Mouse (Mus musculus) spleen, postnatal 10 days (tissue): ENCODE data around the gene Idh1.

Source experiments
- DNase-seq, 2 experiments: peaks; one replicate each; pipeline ENCODE4 v3.0.0; 2021 to 2022; ENCODE audit warnings: low spot score in 2 of 2

The Idh1 gene

DNA sequence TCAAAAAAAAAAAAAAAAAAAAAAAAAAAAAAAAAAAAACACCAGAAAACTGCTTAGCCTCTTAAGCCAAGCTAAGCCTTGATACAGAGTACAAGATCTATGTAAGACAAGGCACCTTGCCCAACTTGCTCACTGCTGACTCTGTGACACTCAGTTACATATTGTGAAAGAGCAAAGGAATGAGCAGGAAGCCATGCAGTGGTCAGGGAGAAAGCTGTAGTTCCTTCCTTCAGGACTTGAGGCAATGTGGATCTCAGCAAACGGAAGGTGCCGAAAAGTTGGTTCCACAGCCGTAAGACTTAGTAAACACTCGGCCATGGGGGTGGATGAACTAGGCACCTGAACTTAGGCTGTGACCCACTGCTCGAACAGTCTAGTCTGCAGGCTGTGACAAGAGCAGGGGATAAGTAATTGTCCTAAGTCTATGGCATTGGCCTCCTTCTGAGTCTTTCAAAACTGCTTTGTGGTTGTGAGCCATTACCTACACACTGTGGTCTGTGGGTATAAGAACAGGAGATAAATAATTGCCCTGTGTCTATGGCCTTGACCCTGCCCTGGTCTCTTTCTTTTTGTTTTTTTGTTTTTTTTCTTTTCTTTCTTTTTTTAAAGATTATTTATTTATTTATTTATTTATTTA is 72.6 kb downstream of the Idh1 start:
- no peak for DNase-seq

DNA sequence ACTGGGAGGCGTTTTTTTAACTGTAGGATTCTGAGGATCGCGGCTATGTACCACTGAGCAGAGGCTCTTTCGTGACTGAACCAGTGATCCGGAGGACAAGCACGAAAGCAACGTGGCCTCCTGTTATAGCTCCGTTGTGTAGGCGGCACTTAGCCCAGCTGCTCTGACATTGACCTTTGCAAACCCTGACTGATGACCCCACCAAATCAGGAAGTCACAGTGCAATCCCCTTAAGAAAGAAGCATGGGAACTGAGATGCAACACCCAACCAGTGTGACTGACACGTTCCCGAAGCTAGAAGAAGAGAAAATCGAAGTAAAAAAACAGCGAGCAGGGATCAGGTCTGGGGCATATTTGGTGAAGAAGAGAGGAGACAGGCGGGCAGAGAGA is 73.5 kb downstream of the Idh1 start:
- no peak for DNase-seq

DNA sequence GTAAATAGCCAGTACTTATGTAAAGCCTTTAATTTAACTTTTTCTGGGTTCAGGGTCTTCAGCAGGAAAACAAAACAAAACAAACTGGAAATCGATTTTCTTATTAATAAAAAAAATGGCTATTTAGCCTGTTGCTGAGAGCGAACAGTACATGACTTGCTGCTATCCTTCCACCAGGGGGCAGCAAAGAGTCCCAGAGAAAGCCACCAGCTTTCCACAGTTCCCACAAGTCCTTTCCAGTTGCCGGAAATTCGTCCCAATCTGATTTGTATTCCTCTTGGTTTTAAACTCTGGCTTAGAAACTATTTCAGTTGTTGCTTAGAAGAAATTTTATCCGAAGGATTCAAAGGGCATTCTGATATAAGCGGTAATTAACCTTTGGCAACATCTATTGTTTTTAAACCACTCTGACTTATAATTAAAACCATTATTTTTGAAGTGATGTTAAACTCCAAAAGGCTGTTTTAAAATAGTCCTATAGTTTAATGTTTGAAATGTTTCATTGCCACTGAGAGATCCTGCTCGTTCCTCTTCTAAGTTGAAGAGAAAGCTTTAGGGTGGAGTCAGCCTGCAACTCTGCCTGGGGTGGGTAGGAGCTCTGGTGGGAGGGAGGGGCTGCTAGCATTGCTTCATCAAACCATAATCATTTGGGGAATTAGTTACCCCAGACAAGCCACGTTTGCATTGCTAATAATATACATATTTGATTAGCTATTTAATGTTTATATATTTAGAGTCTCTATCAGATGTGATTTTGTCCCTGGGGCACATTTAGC is 74.1 kb downstream of the Idh1 start:
- DNase-seq = peak in 1 of 2 experiments; percentile 63

DNA sequence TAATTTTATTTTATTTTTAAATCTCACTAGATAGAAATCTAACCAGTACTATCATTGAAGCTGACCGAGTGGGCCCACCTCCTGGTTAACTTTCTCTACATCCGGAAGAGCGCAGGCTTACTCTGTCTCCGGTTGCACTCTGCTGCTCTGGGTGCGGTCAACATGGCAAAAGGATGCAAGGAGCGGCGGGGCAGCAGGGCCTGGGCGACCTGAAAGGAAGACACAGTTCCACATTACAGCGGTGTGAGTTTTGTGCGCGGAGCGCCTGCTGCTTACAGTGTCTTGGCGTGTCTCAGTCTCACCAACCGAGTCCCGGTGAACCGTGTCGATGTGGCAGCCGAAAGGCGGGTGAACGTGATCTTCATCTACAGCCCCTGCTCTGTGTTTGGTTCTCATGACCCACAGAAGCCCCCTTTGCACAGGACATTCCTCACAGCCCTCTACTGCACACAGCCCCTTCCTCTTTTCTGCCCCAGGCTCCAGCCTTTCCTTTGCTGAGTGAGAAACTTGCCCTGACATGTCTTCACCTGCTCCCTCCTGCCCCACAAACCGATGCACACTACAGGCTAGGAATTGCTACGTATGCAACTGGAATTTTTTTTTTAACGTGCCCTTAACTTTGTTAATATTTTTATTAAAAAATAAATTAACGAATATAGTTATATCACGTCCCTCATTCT is 76.4 kb downstream of the Idh1 start:
- no peak for DNase-seq

DNA sequence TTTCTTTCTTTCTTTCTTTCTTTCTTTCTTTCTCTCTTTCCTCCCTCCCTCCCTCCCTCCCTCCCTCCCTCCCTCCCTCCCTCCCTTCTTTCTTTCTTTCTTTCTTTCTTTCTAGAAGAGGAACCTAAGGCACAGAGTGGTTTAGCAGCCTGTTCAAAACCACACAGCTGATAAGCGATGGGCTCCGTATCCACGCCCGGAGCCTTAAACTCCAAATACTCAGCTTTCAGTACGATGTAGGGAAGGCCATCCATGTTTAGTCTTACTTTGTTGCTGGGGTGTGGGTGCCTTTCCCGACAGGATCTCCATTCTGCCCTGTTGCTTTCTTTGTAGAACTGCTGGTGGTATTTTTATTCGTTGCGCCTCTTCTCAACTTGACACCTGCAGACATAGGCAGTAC is 77.1 kb downstream of the Idh1 start:
- DNase-seq = no peak
